Mouse (Mus musculus) forebrain, embryonic 14.5 days (tissue): ENCODE data around the gene Psmb8. TPM values are rescaled to one million over a fixed set of nuclear protein-coding genes. Genes with fewer than 3 reads are reported as not detected.
"Not testable (repeated sequence)": the region's sequence is repeated elsewhere in the genome, so short reads cannot be mapped to it uniquely, and the experiment has no call there.

ENCODE experiments used
- ATAC-seq: fragments of 200-750 bp; cut with Nextera tagmentation; 2 replicates; pipeline ENCODE4 v1.8.0; 2017; ENCODE audit warnings: mild to moderate bottlenecking, moderate library complexity
- DNase-seq: peaks from one replicate; pipeline ENCODE4 v3.0.0-alpha.2; 2015; ENCODE audit warnings: low spot score
- H3K27ac ChIP-seq: fragments of 300-500 bp; sonication (generic); 2 replicates; pipeline ENCODE4 v1.5.1; 2014; ENCODE audit warnings: low read depth, mild to moderate bottlenecking, control low read depth, low read length, moderate library complexity
- H3K27me3 ChIP-seq: fragments of 300-500 bp; sonication (generic); replicated peaks from 2 replicates; pipeline ENCODE4 v1.6.1; 2014; ENCODE audit warnings: low read length, control low read depth, mixed read lengths; ENCODE audit not compliant: control insufficient read depth, insufficient read depth
- H3K36me3 ChIP-seq: fragments of 300-500 bp; sonication (generic); 2 replicates; pipeline ENCODE4 v1.6.1; 2014; ENCODE audit warnings: low read length, control low read depth; ENCODE audit not compliant: control insufficient read depth, insufficient read depth
- H3K4me1 ChIP-seq: fragments of 300-500 bp; sonication (generic); 2 replicates; pipeline ENCODE4 v1.6.1; 2014; ENCODE audit warnings: antibody characterized with exemption, low read length, control low read depth; ENCODE audit not compliant: control insufficient read depth, insufficient read depth
- H3K4me2 ChIP-seq: fragments of 300-500 bp; sonication (generic); 2 replicates; pipeline ENCODE4 v1.6.1; 2014; ENCODE audit warnings: mild to moderate bottlenecking, control low read depth, low read length
- H3K4me3 ChIP-seq: fragments of 300-500 bp; sonication (generic); 2 replicates; pipeline ENCODE4 v1.5.1; 2014; ENCODE audit warnings: low read depth, low read length, control low read depth
- H3K9ac ChIP-seq: fragments of 300-500 bp; sonication (generic); 2 replicates; pipeline ENCODE4 v1.6.1; 2014; ENCODE audit warnings: mild to moderate bottlenecking, low read length, control low read depth, moderate library complexity
- H3K9me3 ChIP-seq: fragments of 300-500 bp; sonication (generic); replicated peaks from 2 replicates; pipeline ENCODE4 v1.6.1; 2016; ENCODE audit warnings: low read length, control low read depth, mixed read lengths; ENCODE audit not compliant: control insufficient read depth
- WGBS: fragments of 180-500 bp; shearing (Covaris S2); extraction: QIAGEN DNeasy Blood & Tissue Kit; methylation state at CpG from one replicate; pipeline ENCODE4 v1.1.7; 2014; 5-methylcytosine and 5-hydroxymethylcytosine counted together
- polyA plus RNA-seq: library from polyadenylated mRNA; unstranded; fragments of >200 nt; fragmentation: Nextera tagmentation; extraction: Ambion mirVana; gene quantifications from 2 replicates; pipeline ENCODE4 v1.2.1, GENCODE M21; 2014

Psmb8 gene
- polyA plus RNA-seq, 1 experiment from 2014 or later = 2.7 TPM

DNA sequence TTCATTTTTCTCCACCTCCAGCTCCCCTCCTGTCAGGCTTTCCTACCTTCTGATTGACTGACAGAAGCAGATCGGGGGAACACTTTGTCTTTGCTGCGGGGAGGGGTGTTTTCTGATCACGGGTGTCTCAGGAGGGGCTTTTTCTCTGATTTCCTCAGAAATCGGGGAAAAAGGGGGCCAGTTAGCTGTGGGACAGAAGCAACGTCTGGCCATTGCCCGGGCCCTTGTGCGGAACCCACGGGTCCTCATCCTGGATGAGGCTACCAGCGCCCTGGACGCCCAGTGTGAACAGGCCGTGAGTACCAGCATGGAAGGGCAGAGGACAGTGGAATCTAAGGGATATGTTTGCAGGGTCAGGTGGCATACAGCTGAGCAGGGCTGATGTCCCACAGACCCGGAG is 17.7 kb downstream of the Psmb8 start:
- peaks cover 29% of the 10 kb centered on the region for H3K27me3 ChIP-seq
- no peak overlapping the region for H3K9ac ChIP-seq
- DNase-seq (no peak), ATAC-seq (no peak)
- 86% methylated on average over 12 of the region's 12 CpGs for WGBS
- H3K36me3 ChIP-seq = no peaks in the 10 kb centered on the region
- no peaks in the 10 kb centered on the region for H3K9me3 ChIP-seq
- H3K4me2 ChIP-seq = no peak overlapping the region
- no peak overlapping the region for H3K4me3 ChIP-seq
- H3K27ac ChIP-seq = no peak overlapping the region
- H3K4me1 ChIP-seq = no peaks in the 10 kb centered on the region

DNA sequence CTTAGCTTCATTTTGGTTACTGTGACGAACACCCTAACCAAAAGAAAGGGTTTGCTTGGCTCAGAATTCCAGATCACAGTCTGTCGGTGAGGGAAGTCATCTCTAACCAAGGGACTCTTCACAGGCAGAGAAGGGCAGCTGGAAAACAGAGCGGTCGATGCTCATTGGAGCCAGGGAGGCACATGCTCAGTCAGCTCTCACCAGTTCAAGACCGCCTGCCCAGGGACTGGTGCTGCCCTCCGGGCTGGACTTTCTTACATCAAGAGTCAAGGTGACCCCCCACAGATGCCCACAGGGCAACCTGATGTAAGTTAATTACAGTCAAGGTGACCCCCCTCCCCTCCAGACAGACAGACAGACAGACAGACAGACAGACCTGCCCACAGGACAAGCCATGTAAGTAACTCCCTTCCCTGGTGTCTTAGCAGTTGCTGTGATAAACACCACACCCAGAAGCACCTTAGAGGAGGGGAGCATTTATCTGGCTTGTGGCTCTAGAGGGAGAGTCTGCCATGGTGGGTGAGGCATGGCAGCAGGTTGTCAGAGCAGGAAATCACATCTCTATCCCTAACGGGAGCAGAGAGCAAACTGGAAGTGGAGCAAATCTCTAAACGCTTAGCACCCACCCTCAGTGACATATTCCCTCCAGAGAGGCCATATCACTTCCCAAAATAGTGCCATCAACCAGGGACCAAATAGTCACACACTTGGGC is 19.9 kb downstream of the Psmb8 start:
- WGBS = 86% methylated on average over 8 of the region's 8 CpGs
- no peaks in the 10 kb centered on the region for H3K4me1 ChIP-seq
- no peak overlapping the region for H3K4me2 ChIP-seq
- DNase-seq = no peak
- H3K36me3 ChIP-seq = no peaks in the 10 kb centered on the region
- no peaks in the 10 kb centered on the region for H3K9me3 ChIP-seq
- H3K9ac ChIP-seq = no peak overlapping the region
- no peak overlapping the region for H3K4me3 ChIP-seq
- ATAC-seq = no peak
- H3K27me3 ChIP-seq = peaks cover 19% of the 10 kb centered on the region
- no peak overlapping the region for H3K27ac ChIP-seq

DNA sequence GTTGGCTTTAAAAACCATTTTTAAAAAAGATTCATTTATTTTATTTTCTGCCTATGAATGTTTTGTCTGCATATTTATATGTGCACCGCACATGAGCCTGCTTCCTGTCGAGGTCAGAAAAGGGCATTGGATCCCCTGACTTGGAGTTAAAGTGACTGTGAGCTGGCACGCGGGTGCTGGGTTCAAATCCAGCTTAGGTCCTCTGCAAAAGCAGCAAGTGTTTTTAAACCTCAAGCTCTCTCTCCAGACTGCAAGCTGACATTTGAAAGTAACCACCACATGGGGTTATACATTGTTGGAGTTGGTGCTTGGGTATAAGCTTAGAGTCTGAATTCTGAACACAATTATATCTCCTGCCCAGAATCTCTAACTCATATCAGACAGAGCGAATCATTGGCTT is 20.5 kb downstream of the Psmb8 start:
- no peak for DNase-seq
- H3K27ac ChIP-seq = no peak overlapping the region
- H3K4me2 ChIP-seq = no peak overlapping the region
- no peak overlapping the region for H3K9ac ChIP-seq
- no peak overlapping the region for H3K4me3 ChIP-seq
- 88% methylated on average over 5 of the region's 5 CpGs for WGBS
- no peaks in the 10 kb centered on the region for H3K4me1 ChIP-seq
- H3K9me3 ChIP-seq = no peaks in the 10 kb centered on the region
- no peak for ATAC-seq
- peaks cover 14% of the 10 kb centered on the region for H3K27me3 ChIP-seq
- H3K36me3 ChIP-seq = no peaks in the 10 kb centered on the region

DNA sequence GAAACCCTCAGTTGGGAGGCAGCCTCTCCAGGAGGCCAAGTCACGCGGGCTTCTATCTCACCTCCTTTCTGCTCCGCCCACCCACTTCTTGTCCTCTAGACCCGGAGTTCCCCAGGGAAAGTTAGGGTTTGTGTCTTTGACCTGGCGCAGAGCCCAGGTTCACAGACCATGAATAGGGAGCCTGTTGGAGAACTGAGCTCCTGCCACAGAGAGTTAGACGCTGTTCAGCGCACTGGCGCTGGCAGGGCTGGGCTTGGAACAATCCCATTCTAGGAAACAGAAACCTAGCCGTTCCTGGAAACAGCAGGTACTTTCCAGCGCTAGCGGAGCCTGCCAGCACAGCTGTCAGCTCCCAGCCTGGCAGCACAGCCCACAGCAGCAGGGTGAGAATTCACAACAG is 21.2 kb downstream of the Psmb8 start:
- ATAC-seq (no peak), DNase-seq (no peak)
- Histone ChIP-seq H3K27me3 (peaks cover 8% of the 10 kb centered on the region), H3K4me2 (no peak overlapping the region), H3K4me1 (no peaks in the 10 kb centered on the region), H3K36me3 (no peaks in the 10 kb centered on the region), H3K9me3 (no peaks in the 10 kb centered on the region), H3K4me3 (no peak overlapping the region), H3K9ac (no peak overlapping the region), H3K27ac (no peak overlapping the region)
- 57% methylated on average over 11 of the region's 11 CpGs for WGBS

DNA sequence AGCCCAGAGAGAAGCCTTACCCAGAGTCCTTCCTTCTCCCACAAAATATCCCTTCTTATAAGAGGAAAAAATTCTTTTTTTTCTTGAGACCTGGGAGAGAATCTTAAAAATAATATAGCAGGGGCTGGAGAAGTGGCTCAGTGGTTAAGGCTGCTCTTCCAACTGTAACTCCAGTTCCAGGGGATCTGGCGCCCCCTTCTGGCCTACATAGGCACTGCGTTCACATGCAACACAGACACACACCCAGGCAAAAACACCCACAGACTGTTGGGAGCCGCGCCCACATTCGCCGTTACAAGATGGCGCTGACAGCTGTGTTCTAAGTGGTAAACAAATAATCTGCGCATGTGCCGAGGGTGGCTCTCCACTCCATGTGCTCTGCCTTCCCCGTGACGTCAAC is 21.6 kb downstream of the Psmb8 start:
- H3K27ac ChIP-seq, H3K36me3 ChIP-seq, H3K4me2 ChIP-seq, H3K4me1 ChIP-seq, ATAC-seq, DNase-seq, H3K9ac ChIP-seq, H3K9me3 ChIP-seq, H3K4me3 ChIP-seq, H3K27me3 ChIP-seq: not testable (repeated sequence)
- WGBS = 90% methylated on average over 8 of the region's 11 CpGs

DNA sequence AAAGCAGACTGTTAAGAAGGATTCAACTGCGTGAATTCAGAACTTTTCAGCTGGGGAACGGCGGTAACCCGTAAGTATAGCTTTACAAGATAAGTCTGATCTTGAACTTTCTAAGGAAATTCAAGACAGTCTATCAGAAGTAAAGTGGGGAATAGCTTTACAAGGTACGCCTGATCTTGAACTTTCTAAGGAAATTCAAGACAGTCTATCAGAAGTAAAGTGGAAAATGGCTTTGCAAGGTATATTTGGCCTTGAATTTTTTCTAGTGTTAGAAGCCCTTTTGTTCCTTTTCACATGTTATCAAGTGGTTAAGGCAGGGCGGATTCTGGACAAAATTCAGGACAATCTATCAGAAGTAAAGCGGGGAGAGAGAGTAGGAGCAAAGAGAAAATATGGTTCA is 22.3 kb downstream of the Psmb8 start:
- H3K4me1 ChIP-seq, DNase-seq, H3K36me3 ChIP-seq, H3K9me3 ChIP-seq, H3K4me2 ChIP-seq, H3K27ac ChIP-seq, H3K9ac ChIP-seq, ATAC-seq, H3K4me3 ChIP-seq, H3K27me3 ChIP-seq: not testable (repeated sequence)
- WGBS = 100% methylated on average over 3 of the region's 7 CpGs

DNA sequence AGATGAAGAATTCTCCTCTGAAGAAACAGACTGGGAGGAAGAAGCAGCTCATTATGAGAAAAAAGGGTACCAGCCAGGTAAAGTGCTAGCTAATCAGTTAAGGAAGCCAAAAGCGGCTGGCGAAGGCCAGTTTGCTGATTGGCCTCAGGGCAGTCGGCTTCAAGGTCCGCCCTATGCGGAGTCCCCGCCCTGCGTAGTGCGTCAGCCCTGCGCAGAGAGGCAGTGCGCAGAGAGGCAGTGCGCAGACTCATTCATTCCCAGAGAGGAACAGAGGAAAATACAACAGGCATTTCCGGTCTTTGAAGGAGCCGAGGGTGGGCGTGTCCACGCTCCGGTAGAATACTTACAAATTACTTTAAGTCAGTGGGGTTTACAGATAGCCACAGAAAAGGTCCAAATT is 22.9 kb downstream of the Psmb8 start:
- DNase-seq, H3K4me1 ChIP-seq, H3K27ac ChIP-seq, H3K4me2 ChIP-seq, H3K4me3 ChIP-seq, H3K9me3 ChIP-seq, H3K27me3 ChIP-seq, ATAC-seq, H3K36me3 ChIP-seq, H3K9ac ChIP-seq: not testable (repeated sequence)
- 97% methylated on average over 5 of the region's 16 CpGs for WGBS

DNA sequence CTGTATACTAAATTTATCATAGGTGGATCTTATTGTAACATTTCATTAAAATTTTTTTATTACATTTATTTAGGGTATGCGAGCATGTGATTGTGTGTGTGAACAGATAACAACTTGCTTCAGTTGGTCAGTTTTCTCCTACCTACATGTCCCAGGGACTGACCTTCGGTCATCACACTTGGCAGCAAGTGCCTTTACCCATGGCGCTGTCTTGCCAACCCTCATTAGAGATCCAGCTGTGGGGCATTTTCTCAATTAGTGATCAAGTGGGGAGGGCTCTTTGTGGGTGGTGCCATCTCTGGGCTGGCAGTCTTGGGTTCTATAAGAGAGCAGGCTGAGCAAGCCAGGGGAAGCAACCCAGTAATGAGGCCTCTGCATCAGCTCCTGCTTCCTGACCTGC is 27.3 kb downstream of the Psmb8 start:
- Histone ChIP-seq H3K4me3 (no peak overlapping the region), H3K9ac (no peak overlapping the region), H3K36me3 (no peaks in the 10 kb centered on the region), H3K4me1 (no peaks in the 10 kb centered on the region), H3K27ac (no peak overlapping the region), H3K27me3 (no peaks in the 10 kb centered on the region), H3K4me2 (no peak overlapping the region), H3K9me3 (no peaks in the 10 kb centered on the region)
- DNase-seq (no peak), ATAC-seq (no peak)
- WGBS = 92% methylated on average over 3 of the region's 3 CpGs

DNA sequence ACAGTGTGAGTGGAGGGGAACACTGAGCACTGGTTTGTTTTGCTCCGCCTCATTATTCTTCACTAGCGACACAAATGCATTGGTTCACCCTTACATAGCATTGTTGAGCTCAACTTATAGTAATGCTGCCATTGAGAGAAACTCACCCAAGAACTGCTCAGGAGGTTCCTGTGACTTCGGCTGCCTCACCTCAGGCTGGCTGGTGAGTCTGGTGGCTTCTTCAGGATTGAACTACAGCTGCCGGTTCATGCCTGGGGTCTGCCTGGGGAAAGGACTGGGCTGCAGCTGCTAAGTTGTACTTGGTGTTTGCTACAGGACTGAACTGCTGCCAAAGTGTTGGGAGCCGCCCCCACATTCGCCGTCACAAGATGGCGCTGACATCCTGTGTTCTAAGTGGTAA is 27.9 kb downstream of the Psmb8 start:
- ATAC-seq (no peak), DNase-seq (no peak)
- Histone ChIP-seq H3K4me3 (no peak overlapping the region), H3K9ac (no peak overlapping the region), H3K4me1 (no peaks in the 10 kb centered on the region), H3K9me3 (no peaks in the 10 kb centered on the region), H3K27me3 (no peaks in the 10 kb centered on the region), H3K27ac (no peak overlapping the region), H3K36me3 (no peaks in the 10 kb centered on the region), H3K4me2 (no peak overlapping the region)
- WGBS = 95% methylated on average over 8 of the region's 8 CpGs
